Mouse (Mus musculus) liver, adult 2 months (tissue): ENCODE data around the gene Tesk2. TPM values are rescaled to one million over a fixed set of nuclear protein-coding genes. Genes with fewer than 3 reads are reported as not detected.

ENCODE experiments used
- DNase-seq: peaks from one replicate; pipeline ENCODE4 v3.0.0-alpha.2; 2011; ENCODE audit warnings: low read depth, low spot score; ENCODE audit errors: extremely low read depth
- H3K27ac ChIP-seq: fragments of 200-500 bp; replicated peaks from 2 replicates; pipeline ENCODE4 v1.5.1; 2012; ENCODE audit warnings: low read depth, mild to moderate bottlenecking, control low read depth, inconsistent platforms, low read length; ENCODE audit not compliant: insufficient read depth
- H3K27me3 ChIP-seq: fragments of 200-500 bp; 2 replicates; pipeline ENCODE4 v1.6.1; 2012; ENCODE audit warnings: mild to moderate bottlenecking, moderate library complexity, low read length, inconsistent platforms; ENCODE audit not compliant: control insufficient read depth, insufficient read depth
- H3K36me3 ChIP-seq: fragments of 200-500 bp; 2 replicates; pipeline ENCODE4 v1.6.1; 2012; ENCODE audit warnings: low read length, inconsistent platforms; ENCODE audit not compliant: control insufficient read depth, insufficient read depth
- H3K4me1 ChIP-seq: fragments of 200-500 bp; 2 replicates; pipeline ENCODE4 v1.6.1; 2011; ENCODE audit warnings: low read length; ENCODE audit not compliant: control insufficient read depth, insufficient read depth
- H3K4me3 ChIP-seq: fragments of 200-500 bp; 2 replicates; pipeline ENCODE4 v1.5.1; 2011; ENCODE audit warnings: low read depth, mild to moderate bottlenecking, control low read depth, low read length, moderate library complexity; ENCODE audit not compliant: insufficient read depth
- H3K79me2 ChIP-seq: fragments of 200-500 bp; 2 replicates; pipeline ENCODE4 v1.6.1; 2012; ENCODE audit warnings: inconsistent platforms, mild to moderate bottlenecking, low read length, moderate library complexity; ENCODE audit not compliant: control insufficient read depth, insufficient read depth
- H3K9ac ChIP-seq: fragments of 200-500 bp; 2 replicates; pipeline ENCODE4 v1.6.1; 2012; ENCODE audit warnings: low read depth, mild to moderate bottlenecking, control low read depth, inconsistent platforms, low read length
- CTCF ChIP-seq: fragments of 200-500 bp; IDR thresholded peaks from 2 replicates; pipeline ENCODE4 v1.5.1; 2011; ENCODE audit warnings: low read depth, low read length, control low read depth
- POLR2A ChIP-seq: fragments of 200-500 bp; IDR thresholded peaks from 2 replicates; pipeline ENCODE4 v1.6.1; 2011; ENCODE audit warnings: low read length, control low read depth; ENCODE audit not compliant: insufficient read depth; ENCODE audit errors: extremely low read depth
- WGBS: fragments of 180-500 bp; shearing (Covaris S2); methylation state at CpG from one replicate; pipeline ENCODE4 v1.1.7; 2018; 5-methylcytosine and 5-hydroxymethylcytosine counted together
- polyA plus RNA-seq: library from polyadenylated mRNA; depleted of rRNA; stranded (reverse); fragments of >200 nt; gene quantifications from 2 replicates; pipeline ENCODE4 v1.2.3, GENCODE M21; 2012
- total RNA-seq: library from RNA; depleted of rRNA; stranded (reverse); fragments of >200 nt; gene quantifications from 2 replicates; pipeline ENCODE4 v1.2.3, GENCODE M21; 2014

Tesk2 gene
- total and polyA plus RNA-seq, 2 experiments = 7.8 to 11.5 TPM

GRCm38 (mm10) chr4:116722230-116722629 is 1.5 kb downstream of the Tesk2 start:
- H3K4me1 ChIP-seq = peaks cover 13% of the 10 kb centered on the region
- WGBS = 40% methylated on average over 7 of the region's 7 CpGs
- no peaks in the 10 kb centered on the region for H3K36me3 ChIP-seq
- peaks cover 15% of the 10 kb centered on the region; the same call in 1 of the 2 replicates for H3K79me2 ChIP-seq
- TF ChIP-seq POLR2A (no peak), CTCF (no peak)
- peak overlapping the region; percentile 25; the same call in 1 of the 2 replicates for H3K27ac ChIP-seq
- H3K4me3 ChIP-seq = peak overlapping the region; percentile 75
- peak overlapping the region; percentile 50 for H3K9ac ChIP-seq
- no peaks in the 10 kb centered on the region for H3K27me3 ChIP-seq
- peak; percentile 25 for DNase-seq

- Histone ChIP-seq H3K36me3 (no peaks in the 10 kb centered on the region), H3K27ac (no peak overlapping the region), H3K79me2 (peaks cover 23% of the 10 kb centered on the region; the same call in 1 of the 2 replicates), H3K9ac (no peak overlapping the region), H3K27me3 (no peaks in the 10 kb centered on the region), H3K4me1 (peaks cover 23% of the 10 kb centered on the region), H3K4me3 (no peak overlapping the region)
- 86% methylated on average over 5 of the region's 5 CpGs for WGBS
- TF ChIP-seq POLR2A = no peak
- DNase-seq = no peak
Observed at GRCm38 (mm10) chr4:116725444-116725843, 4.7 kb downstream of the Tesk2 start.

- peak; percentile 94 for DNase-seq
- Histone ChIP-seq H3K27ac (peak overlapping the region; percentile 75), H3K4me3 (peak overlapping the region; percentile 37; the same call in 1 of the 2 replicates), H3K4me1 (peaks cover 23% of the 10 kb centered on the region), H3K79me2 (peaks cover 23% of the 10 kb centered on the region; the same call in 1 of the 2 replicates), H3K9ac (peak overlapping the region; percentile 21; the same call in 1 of the 2 replicates), H3K27me3 (no peaks in the 10 kb centered on the region), H3K36me3 (no peaks in the 10 kb centered on the region)
- TF ChIP-seq POLR2A (no peak), CTCF (no peak)
- 22% methylated on average over 3 of the region's 3 CpGs for WGBS
Observed at GRCm38 (mm10) chr4:116727401-116727800, 6.7 kb downstream of the Tesk2 start.

- DNase-seq = peak; percentile 60
- Histone ChIP-seq H3K27ac (peak overlapping the region; percentile 56), H3K9ac (no peak overlapping the region), H3K4me3 (no peak overlapping the region), H3K79me2 (peaks cover 21% of the 10 kb centered on the region; the same call in 1 of the 2 replicates), H3K27me3 (no peaks in the 10 kb centered on the region), H3K36me3 (no peaks in the 10 kb centered on the region), H3K4me1 (peaks cover 25% of the 10 kb centered on the region)
- TF ChIP-seq POLR2A (no peak), CTCF (no peak)
- 64% methylated on average over 3 of the region's 3 CpGs for WGBS
Observed at GRCm38 (mm10) chr4:116729532-116729931, 8.8 kb downstream of the Tesk2 start.

- no peaks in the 10 kb centered on the region for H3K27me3 ChIP-seq
- peak overlapping the region; percentile 7; the same call in 1 of the 2 replicates for H3K27ac ChIP-seq
- no peak overlapping the region for H3K9ac ChIP-seq
- no peak overlapping the region for H3K4me3 ChIP-seq
- peak; percentile 63 for DNase-seq
- H3K4me1 ChIP-seq = peaks cover 25% of the 10 kb centered on the region
- no peaks in the 10 kb centered on the region for H3K36me3 ChIP-seq
- H3K79me2 ChIP-seq = peaks cover 18% of the 10 kb centered on the region; the same call in 1 of the 2 replicates
- TF ChIP-seq CTCF (no peak), POLR2A (no peak)
- 63% methylated on average over 9 of the region's 9 CpGs for WGBS
Observed at GRCm38 (mm10) chr4:116731077-116731476, 10.3 kb downstream of the Tesk2 start.

GRCm38 (mm10) chr4:116732355-116732754 is 11.6 kb downstream of the Tesk2 start:
- WGBS = 5% methylated on average over 5 of the region's 5 CpGs
- Histone ChIP-seq H3K9ac (no peak overlapping the region), H3K27me3 (no peaks in the 10 kb centered on the region), H3K79me2 (peaks cover 17% of the 10 kb centered on the region; the same call in 1 of the 2 replicates), H3K4me1 (peaks cover 18% of the 10 kb centered on the region), H3K4me3 (no peak overlapping the region), H3K36me3 (no peaks in the 10 kb centered on the region), H3K27ac (peak overlapping the region; percentile 57)
- DNase-seq = peak; percentile 88
- TF ChIP-seq POLR2A = no peak
- TF ChIP-seq CTCF = no peak
